Mouse (Mus musculus) spleen, adult 2 months (tissue): ENCODE measurements around the gene Fibp.

Experiments used
- CTCF ChIP-seq: fragments of 200-500 bp; IDR thresholded peaks from 2 replicates; pipeline ENCODE4 v1.5.1; 2011; ENCODE audit warnings: mild to moderate bottlenecking, inconsistent platforms; ENCODE audit not compliant: insufficient read depth, insufficient read length, insufficient replicate concordance; ENCODE audit errors: extremely low read depth
- POLR2A ChIP-seq: fragments of 200-500 bp; IDR thresholded peaks from 2 replicates; pipeline ENCODE4 v1.6.1; 2011; ENCODE audit warnings: low read depth, low read length, inconsistent platforms

GRCm38 (mm10) chr19:5483386-5484359, 23.3 kb downstream of the Fibp start:
- TF ChIP-seq POLR2A, result no peak
- no peak for TF ChIP-seq CTCF
